Mouse (Mus musculus) 3134 (cell line): ENCODE results near the gene BC035044.
"Not testable (repeated sequence)": the region's sequence is repeated elsewhere in the genome, so short reads cannot be mapped to it uniquely, and the experiment has no call there.

ENCODE experiments used
- DNase-seq: peaks from one replicate; pipeline ENCODE4 v3.0.0-alpha.2; 2011; ENCODE audit warnings: low spot score; ENCODE audit not compliant: insufficient read length; ENCODE audit errors: extremely low read depth

BC035044 gene

DNA sequence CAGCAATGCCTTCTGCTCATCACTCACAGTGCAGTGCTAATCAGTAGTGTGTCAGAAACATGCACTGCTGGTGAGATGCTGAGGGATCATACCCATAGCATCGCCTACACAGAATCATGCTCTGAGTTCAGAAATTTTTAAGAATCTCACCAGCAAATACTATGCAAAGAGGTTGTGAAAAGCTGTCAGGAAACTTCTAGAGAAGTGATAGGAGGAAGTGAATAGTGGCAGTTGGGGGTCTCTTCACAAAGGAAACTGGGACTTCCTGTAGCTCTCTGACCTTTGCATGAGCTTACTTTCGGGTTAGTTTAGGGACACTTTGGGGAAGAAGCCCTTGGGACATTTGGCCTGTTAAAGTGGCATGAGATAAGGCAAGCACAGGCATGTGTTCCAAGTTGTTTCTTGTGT is at the start of gene BC035044:
Gene BC035044, minus strand, starts transcription at position 179 of the 408 bp plus-strand sequence.
- DNase-seq: no peak

DNA sequence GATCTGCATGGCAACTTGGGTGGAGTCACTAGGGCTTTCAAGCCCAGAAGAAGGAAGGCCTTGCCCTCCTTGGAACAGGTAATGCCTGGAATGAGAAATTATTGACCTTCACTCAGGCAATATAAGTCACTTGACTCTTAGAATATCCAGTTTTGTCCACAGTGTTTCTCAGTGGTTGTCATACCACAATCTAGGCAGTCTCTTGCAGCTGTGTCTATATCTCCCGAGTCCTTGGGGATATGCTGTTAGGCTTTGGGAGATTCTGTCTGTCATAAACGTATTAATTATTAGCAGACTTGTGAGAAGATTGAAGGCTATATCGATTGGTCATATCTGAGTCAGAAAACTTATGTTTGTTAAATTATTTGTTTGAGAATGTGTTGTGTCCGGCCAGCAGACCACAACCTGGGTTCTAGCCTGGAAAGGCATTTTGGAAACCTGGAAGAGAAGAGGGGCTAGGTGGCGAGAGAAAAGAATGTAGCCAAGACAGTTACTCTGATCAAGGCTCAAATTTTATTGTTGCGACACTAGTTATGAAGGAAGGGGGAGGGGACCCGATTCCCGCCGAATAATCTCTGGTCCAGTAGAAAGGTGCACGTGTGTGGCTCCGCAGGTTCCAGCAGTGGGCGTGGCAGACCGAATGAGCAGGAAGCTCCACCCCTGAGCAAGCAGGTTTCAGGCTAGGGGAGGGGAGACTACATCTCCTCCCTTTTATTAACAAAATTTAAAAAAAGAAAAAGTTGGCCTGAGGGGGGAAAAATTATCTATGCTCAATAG is 45.2 kb upstream of the BC035044 start:
- DNase-seq: not testable (repeated sequence)

DNA sequence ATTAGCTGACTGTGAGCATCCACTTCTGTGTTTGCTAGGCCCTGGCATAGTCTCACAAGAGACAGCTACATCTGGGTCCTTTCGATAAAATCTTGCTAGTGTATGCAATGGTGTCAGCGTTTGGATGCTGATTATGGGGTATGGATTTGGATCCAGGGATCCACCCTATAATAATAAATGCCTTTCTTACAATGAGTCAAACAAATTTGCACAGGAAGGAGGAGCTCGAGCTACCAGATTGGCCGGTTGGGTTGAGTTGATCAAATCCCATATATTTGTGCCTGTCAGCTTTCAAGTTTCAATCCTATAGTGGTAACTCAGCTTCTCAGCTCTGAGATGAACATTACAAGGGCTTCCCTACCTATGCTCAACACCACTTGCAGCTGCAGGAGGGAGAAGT is 43.2 kb upstream of the BC035044 start, which contains the start of gene Clec2g:
Gene Clec2g, plus strand, starts transcription at position 301 of the 400 bp plus-strand sequence.
- not testable (repeated sequence) for DNase-seq

DNA sequence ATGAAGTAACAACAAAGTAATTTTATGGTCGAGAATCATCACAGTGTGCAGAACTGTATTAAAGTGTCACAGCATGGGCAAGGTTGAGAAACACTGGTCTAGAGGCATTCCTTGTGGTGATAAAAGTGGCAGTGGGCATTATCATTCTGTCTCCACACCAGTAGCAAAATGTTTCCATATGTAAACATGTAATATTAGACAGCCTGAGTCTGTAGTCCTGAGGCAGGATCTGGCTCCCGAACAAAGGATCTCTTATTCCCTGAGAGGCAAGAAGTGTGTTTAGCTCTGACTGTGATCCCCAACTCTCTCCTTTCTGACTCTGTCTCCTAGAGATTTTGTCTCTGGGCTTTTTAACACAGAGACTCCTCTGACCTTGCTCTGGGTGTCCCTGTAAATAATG is 42.1 kb upstream of the BC035044 start:
- DNase-seq: no peak

DNA sequence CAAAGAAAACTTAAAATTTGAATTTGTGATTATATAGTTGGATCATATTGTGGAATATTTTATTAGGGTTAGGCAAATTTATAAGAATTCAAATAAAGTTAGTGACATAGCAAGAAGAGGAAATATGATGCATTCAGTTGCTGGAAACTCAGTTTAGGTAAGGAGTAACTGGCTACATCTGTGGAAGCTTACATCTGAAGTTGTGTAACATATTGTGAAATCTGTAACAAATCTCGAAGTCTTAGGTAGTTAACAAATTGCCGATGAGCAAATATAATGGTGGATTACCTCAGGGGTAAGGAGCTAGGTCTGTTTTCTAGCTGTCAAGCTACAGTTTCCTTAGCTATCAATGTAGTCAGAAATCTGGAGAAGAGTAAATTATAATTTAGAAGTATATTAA is 26.4 kb upstream of the BC035044 start:
- DNase-seq: no peak

DNA sequence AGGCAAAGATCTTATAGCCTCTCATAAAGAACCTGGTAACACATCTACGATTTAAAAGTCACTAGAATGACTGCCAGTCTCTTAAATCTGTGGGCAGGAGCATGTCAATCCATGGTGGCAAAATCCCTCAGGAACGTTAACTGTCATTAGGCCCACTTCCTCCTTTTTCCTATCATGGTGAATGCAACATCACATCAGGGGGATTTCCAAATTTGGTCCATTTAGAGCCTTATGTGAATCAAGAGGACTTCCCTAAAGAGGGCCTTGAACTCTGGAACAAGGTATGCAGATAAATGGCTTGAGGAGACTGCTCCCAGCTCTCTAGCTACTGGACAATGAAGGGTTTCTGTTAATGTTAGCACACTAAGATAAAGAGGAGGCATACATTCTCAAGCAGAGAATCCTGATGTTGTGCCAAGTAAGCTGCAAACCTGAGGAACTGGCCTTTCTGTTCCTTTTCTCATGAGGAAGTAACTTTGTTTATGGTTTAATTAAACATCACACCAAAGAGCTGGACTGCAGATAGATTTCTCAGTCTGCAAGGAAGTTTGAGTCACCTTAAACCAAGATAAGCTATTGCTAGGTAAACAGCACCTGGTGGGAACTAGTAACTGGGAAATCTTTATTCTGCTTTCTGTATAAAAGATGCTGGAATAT is 22.8 kb upstream of the BC035044 start:
- DNase-seq: no peak

DNA sequence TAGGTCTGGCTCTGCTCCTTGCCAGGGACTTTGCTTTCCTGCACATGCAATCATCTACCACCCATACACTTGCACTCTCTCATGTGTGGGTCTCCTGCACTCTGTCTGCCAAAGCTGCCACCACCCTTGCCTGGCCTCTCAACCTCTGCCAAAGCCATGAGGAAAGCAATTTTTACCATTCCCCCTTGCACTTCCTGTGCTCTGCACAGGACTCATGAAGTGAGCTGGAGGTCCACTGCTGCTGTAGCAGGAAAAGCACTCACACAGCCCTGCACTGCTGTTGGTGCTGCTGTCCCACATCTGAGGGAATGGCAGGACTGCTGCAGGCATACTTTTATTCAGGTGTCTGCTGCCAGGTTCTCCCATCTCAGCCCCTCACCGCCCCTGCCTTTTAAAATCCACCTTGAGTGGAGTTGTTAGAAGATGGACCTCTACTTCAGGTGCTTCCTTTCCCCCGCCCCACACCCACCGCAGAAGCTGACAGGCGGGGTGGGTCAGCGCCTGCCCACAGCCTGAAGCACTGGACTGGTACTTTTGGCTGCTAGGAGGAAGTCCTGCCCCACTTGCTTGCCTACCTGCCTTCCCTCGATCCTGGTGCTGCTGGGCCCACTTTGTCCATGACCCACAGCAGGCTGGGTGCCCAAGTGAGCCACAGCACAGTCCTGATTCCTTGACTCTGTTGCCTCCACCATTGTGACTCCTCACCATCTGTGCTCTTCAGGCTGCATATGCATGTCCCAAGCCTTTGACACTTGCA is 10.0 kb upstream of the BC035044 start:
- DNase-seq: not testable (repeated sequence)

DNA sequence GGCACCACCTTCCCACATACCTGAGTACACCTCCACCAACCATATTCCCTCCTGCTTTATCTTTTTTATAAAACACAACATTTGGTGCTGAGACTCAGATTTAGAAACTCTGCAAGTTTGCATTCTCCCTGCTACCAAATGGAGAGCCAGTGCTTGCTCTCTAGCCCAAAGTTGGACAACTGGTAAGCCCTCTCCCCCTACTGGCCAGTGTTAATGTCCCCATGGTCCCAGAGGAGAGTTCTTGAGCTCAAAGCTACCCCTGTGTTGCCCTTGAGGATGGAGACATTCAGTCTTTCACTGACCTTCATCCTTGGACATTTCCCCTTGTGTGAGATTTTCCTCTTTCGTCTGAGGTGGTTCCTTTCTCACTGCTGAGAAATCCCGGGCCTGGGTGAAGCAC is 9.1 kb upstream of the BC035044 start:
- DNase-seq: no peak

DNA sequence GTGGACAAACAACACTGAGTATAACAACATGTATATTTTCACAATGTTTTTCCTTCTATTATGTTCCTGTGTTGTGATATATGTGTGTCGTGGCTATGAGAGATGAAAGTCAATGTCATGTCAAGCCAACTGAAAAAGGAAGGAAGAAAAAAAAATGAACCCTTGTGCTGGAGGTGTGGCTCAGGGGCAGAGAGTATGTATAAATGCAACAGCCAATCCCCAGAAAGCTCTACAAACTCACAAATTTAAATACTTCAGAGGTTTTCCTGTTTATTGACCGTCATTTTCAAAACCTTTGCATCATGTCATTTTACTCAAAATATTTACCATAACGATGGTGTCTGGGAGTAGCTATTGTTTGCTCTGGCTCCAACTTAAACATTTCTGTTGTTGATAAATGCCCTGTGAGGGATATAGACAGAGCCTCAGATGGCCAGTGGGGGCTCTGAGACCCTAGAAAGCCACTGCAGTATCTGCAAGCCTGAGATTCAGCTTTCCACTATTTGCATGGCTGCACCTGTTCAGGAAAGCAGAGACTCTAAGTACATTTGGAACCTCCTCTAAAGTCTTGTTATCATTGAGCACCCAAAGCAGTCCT is 4.6 kb upstream of the BC035044 start:
- no peak for DNase-seq

DNA sequence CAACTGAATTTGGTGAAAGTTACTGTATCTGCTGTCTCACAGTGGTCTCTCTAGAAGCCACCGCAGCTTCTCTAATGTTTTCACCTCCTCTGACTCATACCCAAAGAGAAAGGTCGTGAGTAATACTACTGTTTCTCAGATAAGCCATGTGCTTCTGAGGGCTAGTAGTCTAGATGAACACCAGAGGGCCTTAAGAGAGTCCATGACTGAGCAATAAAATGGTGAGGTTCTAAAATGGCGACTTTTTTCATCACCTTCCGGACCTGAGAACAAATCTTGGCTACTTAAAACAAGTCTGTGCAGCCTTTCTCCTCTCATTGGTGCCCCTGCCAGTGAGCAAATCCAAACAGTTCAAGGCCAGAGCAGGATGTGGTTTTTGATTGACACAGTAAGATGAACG is 2.1 kb downstream of the BC035044 start:
- DNase-seq: peak; percentile 22

DNA sequence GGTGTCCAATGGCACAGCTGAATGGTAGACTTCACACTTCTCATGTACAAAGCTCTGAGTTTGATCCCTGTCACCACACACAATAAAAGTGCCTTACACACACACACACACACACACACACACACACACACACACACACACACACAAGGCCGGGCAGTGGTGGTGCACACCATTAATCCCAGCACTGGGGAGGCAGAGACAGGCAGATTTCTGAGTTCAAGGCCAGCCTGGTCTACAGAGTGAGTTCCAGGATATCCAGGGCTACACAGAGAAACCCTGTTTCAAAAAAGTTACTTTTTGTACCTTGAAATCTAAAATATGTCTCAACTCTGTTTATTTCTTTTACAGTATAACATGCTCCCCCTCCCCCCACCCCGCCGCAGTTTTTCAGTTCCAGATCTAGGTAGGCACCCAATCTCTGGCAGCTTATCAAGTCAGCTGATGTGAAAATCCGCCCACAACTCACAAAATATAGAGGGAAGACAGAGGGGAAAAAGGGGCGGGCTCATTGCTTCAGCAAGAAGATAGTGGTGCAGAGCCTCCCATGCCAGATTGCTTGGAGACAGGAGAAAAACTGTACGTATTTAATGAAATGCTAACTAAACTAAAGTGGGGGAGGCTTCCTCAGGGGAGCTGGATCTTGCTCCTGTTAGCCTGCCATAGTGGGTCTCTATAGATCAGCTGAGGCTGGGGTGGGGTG is 3.7 kb downstream of the BC035044 start, which contains the start of gene Clec2i:
Gene Clec2i, plus strand, starts transcription at position 498 of the 700 bp plus-strand sequence.
- not testable (repeated sequence) for DNase-seq

DNA sequence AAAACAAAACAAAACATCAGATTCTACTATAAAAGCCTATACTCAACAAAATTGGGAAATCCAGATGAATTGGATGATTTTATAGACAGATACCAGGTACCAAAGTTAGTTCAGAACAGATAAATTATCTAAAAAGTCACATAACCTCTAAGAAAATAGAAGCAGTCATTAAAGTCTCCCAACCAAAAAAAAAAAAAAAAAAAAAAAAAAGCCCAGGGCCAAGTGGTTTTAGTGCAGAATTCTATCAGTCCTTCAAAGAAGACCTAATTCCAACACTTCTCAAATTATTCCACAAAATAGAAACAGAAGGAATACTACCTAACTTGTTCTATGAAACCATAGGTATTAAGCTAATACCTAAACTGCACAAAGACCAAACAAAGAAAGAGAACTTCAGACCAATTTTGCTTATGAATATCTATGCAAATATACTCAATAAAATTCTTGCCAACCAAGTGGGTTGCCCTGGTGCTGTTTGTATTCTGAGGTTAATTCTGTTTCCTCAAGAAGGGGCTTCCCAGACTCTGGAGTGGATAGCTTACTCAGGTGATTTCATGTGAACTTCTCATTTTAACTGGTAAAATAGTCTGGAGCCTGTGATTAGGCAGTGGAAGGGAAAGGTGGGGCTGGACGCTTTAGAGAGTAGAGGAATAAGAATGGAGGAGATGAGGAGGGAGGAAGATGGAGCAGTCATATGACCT is 18.9 kb downstream of the BC035044 start:
- DNase-seq: no peak

DNA sequence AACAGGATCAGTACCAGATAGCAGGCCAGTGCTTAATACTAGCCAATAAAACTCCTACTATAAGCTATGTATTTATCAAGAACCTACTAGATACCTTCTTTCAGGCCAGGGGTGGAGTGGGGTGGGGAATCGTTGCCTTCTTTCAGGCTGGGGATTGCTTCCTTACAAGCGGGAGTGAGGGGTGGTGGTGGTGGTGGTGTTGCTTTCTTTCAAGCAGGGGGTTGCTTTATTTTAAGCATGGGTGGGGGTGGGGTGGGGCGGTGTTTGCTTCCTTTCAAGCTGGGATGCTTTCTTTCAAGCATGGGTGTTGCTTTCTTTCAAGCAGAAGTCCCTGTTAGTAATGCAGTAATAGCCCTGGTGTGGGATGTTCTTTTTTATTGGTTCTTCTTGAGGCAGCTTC is 22.1 kb downstream of the BC035044 start:
- no peak for DNase-seq

DNA sequence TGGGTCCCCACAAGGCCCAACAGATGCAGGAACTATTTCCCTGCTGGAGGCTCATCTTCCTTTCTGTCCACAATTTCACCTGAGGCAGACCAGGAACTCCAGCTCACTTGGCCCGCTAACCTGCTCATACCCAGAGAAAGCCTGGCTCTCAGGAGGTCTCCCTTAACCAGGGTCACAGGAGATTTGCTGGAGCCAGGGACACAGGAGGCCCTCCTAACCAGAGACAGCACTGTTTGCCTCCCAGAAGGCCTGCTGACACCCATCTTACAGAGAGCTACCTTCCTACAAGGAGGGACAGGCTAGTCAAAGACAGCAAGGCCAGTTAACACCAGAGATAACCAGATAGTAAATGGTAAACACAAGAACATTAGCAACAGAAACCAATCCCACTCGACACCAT is 33.0 kb downstream of the BC035044 start:
- no peak for DNase-seq

DNA sequence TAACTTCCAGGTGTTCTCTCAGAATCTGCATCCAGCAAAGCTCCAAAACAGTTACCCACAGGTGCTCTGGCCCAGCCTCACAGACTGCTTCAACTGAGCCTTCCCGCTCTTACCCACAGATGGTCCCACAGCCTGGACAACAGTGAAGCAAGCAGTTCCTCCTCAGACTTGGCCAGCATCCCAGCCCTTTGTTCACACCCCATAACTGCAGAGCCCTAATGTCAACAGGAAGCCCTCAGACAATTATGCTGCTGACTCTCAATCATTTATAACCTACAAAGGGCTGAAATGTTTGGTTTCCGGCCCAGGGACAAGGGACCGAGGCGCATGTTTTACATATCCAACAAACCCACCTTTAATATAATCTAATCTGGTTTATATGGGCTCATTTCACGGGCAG is 34.7 kb downstream of the BC035044 start:
- no peak for DNase-seq

DNA sequence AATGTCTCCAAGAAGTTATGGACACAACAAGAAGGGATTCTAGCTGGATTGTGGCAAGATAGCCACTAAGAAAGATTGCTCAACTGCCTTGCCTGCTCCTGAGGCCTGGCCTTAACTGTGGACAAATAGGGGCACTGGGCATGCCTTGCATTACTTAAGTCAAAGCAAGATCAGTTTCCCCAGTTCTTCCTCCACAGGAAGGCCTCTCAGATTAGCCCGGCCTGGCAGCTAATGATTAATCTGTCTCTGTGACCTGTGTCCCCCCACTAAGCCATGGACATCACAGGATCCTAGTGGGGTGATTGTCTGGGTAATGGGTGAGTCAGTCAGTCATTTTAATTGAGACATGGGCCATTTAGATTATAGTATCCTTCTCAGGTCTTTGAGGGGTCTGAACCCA is 35.4 kb downstream of the BC035044 start:
- no peak for DNase-seq

DNA sequence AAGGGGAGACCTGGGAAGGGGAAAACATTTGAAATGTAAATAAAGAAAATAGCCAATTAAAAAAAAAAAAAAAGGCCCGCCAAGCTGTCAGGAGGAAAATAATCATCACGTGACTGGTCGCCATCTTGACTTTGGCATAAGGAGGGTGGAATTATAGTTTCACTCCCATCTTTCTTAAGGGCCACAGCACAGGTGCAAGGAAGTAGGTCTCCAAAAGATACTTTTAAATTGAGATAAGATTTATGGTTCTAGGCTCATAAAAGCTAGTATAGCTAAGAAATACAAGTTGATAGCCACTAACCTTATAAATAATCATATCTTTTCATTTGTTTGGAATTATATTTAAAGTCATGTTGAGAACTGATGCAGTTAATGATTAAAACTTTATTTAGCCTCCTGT is 36.0 kb downstream of the BC035044 start:
- no peak for DNase-seq

DNA sequence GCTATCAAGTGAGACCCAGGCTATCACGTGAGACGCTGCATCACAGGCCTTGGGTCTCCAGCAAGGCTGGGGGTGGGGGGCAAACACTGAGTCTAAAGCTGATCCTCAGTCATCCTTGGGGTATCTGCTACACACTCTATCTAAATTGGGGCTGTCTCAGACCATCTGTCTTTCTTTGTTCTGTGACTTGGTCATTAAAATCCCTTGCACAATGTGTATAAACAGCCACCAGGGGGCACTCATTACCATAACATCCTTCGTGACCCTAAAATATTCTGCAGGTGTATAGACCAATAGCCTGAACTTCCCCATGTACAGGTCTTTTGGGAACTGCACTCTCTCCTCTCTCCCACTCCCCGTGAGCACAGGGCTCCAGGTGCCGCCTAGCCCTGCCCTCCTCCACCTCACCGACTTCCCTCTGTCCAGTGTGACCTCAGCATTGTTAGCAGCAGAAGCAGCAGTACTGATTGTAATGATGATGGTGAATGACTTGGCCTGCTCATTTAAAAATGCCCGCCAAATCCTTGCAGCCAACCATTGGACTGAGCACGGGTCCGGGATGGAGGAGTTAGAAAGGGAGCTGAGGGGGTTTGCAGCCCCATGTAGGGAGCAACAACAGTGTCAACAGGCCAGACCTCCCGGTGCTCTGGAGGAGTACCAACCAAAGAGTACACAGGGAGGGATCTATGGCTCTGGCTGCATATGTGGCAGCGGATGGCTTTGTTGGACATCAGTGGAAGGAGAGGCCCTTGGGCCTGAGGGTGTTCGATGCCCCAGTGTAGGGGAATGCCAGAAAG is 36.7 kb downstream of the BC035044 start:
- peak; percentile 39 for DNase-seq

DNA sequence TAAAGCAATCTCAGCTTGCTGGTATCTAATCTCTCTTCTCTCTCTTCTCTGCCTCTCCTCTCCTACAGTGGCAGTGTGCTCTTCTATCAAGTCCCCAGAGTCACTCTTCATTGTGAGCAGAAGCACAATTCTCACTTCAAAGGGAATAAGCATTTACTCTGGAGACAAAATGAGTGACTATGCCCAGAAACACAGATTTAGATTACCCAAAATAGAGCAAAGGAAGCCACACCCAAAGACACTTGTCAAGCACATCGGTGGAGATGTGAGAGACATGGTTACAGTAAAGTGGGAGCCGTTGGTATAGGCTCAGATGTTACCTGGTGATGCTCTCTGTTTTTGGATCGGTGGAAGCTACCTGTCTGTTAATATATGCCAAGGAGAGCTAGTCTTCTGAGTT is 38.2 kb downstream of the BC035044 start:
- DNase-seq: no peak
